Mouse (Mus musculus): ENCODE results near the gene Ctcfl. TPM values are rescaled to one million over a fixed set of nuclear protein-coding genes. Genes with fewer than 3 reads are reported as not detected.

The Ctcfl gene
- not detected in 2 replicates for polyA plus RNA-seq (2012; rRNA removed)

DNA sequence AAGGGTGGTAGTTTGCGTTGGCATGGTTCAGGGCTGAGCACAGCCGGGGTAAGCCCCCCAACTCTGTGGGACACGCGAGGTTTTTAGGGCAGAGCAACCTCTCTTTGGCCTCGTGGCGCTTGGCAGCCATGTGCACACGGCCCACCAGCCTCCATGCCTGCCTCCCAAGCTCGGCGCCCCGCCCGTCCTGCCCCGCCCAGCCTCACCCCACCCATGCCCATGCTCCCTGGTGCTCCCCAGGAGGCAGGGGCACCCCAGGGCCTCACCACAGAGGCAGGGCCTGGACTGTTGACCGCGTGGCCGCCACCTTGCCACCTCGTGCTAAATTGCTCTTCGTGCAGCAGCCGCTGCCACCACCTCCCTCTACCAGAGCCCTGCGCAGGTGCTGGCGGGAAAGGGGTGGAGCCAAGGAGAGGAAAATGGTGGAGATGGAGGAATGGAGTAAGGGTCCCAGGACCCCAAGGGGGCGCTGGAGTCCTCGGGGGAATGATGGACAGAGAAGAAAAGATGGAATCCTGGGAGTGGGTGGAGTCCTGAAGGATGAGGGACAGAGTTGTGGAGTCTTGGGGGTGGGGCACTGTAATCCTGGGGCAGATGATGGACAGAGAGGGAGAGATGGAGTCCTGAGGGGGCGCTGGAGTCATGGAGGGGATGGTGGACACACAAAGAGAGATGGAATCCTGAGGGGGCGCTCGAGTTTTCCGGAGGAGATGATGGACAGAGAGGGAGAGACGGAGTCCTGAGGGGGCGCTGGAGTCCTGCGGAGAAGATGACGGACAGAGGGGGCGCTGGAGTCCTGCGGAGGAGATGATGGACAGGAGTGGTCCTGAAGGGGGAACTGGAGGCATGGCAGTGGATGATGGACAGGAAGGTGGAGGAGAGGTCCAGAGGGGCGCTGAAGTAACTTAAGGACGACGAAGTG, at the start of gene Ctcfl:
Ctcfl (minus strand) TSS at position 503 of the 922 bp plus-strand sequence.

GRCm38 (mm10) chr2:173152436-173153151, 33.3 kb upstream of the Ctcfl start, which contains the start of gene Pck1:
Pck1 (plus strand) TSS chr2:173153048.

Other genes with a start within 250 kb of the Ctcfl start
- 15.6 and 22.0 TPM in 2 replicates for gene Bmp7, start 179.2 kb downstream of the Ctcfl start, polyA plus RNA-seq (2012; rRNA removed)
- not detected in 2 replicates for gene Spo11, start 141.8 kb downstream of the Ctcfl start, polyA plus RNA-seq (2012; rRNA removed)
- gene Rae1, start 119.4 kb downstream of the Ctcfl start, polyA plus RNA-seq (2012; rRNA removed): 22.8 and 32.6 TPM in 2 replicates
- gene Rbm38, start 99.0 kb downstream of the Ctcfl start, polyA plus RNA-seq (2012; rRNA removed): 119 and 157 TPM in 2 replicates
- gene Pck1, start 33.5 kb upstream of the Ctcfl start, polyA plus RNA-seq (2012; rRNA removed): 0.96 and 1.9 TPM in 2 replicates
- gene Zbp1, start 99.4 kb upstream of the Ctcfl start, polyA plus RNA-seq (2012; rRNA removed): 0.95 and 1.3 TPM in 2 replicates
- gene Pmepa1, start 157.0 kb upstream of the Ctcfl start, polyA plus RNA-seq (2012; rRNA removed): 37.3 and 64.9 TPM in 2 replicates